Mouse (Mus musculus) midbrain, postnatal 0 days (tissue): ENCODE measurements around the gene Ikzf5. TPM values are rescaled to one million over a fixed set of nuclear protein-coding genes. Genes with fewer than 3 reads are reported as not detected.

ENCODE experiments used
- ATAC-seq: fragments of 200-750 bp; cut with Nextera tagmentation; 2 replicates; pipeline ENCODE4 v1.8.0; 2017; ENCODE audit warnings: moderate number of reproducible peaks, mild to moderate bottlenecking, moderate TSS enrichment, moderate library complexity; ENCODE audit not compliant: low FRiP score
- DNase-seq: peaks from one replicate; pipeline ENCODE4 v3.0.0-alpha.2; 2015; ENCODE audit warnings: low spot score
- H3K27ac ChIP-seq: fragments of 300-500 bp; sonication (generic); 2 replicates; pipeline ENCODE4 v1.5.1; 2014; ENCODE audit warnings: low read depth, mild to moderate bottlenecking, low read length, mixed read lengths
- H3K27me3 ChIP-seq: fragments of 300-500 bp; sonication (generic); 2 replicates; pipeline ENCODE4 v1.6.1; 2014; ENCODE audit warnings: low read length, control low read depth, mixed read lengths; ENCODE audit not compliant: insufficient read depth
- H3K36me3 ChIP-seq: fragments of 300-500 bp; sonication (generic); 2 replicates; pipeline ENCODE4 v1.6.1; 2014; ENCODE audit warnings: low read length, control low read depth, mixed read lengths; ENCODE audit not compliant: insufficient read depth
- H3K4me1 ChIP-seq: fragments of 300-500 bp; sonication (generic); 2 replicates; pipeline ENCODE4 v1.6.1; 2014; ENCODE audit warnings: mild to moderate bottlenecking, control low read depth, antibody characterized with exemption, low read length, mixed read lengths; ENCODE audit not compliant: insufficient read depth
- H3K4me2 ChIP-seq: fragments of 300-500 bp; sonication (generic); 2 replicates; pipeline ENCODE4 v1.6.1; 2014; ENCODE audit warnings: low read depth, mild to moderate bottlenecking, low read length, mixed read lengths; ENCODE audit not compliant: poor library complexity, severe bottlenecking
- H3K4me3 ChIP-seq: fragments of 300-500 bp; sonication (generic); 2 replicates; pipeline ENCODE4 v1.5.1; 2014; ENCODE audit warnings: low read depth, mild to moderate bottlenecking, low read length, moderate library complexity
- H3K9ac ChIP-seq: fragments of 300-500 bp; sonication (generic); replicated peaks from 2 replicates; pipeline ENCODE4 v1.6.1; 2014; ENCODE audit warnings: mild to moderate bottlenecking, low read length, moderate library complexity, mixed read lengths; ENCODE audit not compliant: poor library complexity, severe bottlenecking
- H3K9me3 ChIP-seq: fragments of 300-500 bp; sonication (generic); 2 replicates; pipeline ENCODE4 v1.6.1; 2016; ENCODE audit warnings: low read length, control low read depth
- CTCF ChIP-seq: IDR thresholded peaks from 2 replicates; pipeline ENCODE4 v1.5.1; 2016; ENCODE audit warnings: antibody characterized with exemption, mild to moderate bottlenecking
- WGBS: fragments of 180-500 bp; shearing (Covaris S2); extraction: QIAGEN DNeasy Blood & Tissue Kit; methylation state at CpG from one replicate; pipeline ENCODE4 v1.1.7; 2014; 5-methylcytosine and 5-hydroxymethylcytosine counted together
- polyA plus RNA-seq: library from polyadenylated mRNA; unstranded; fragments of >200 nt; fragmentation: Nextera tagmentation; extraction: Ambion mirVana; gene quantifications from 2 replicates; pipeline ENCODE4 v1.2.1, GENCODE M21; 2015
- total RNA-seq: library from RNA; depleted of rRNA; stranded (reverse); fragments of >200 nt; gene quantifications from 2 replicates; pipeline ENCODE4 v1.2.3, GENCODE M21; 2014; rRNA removed

Gene Ikzf5
- total and polyA plus RNA-seq, 2 experiments from 2014 or later, result 10.8 to 11.8 TPM

DNA sequence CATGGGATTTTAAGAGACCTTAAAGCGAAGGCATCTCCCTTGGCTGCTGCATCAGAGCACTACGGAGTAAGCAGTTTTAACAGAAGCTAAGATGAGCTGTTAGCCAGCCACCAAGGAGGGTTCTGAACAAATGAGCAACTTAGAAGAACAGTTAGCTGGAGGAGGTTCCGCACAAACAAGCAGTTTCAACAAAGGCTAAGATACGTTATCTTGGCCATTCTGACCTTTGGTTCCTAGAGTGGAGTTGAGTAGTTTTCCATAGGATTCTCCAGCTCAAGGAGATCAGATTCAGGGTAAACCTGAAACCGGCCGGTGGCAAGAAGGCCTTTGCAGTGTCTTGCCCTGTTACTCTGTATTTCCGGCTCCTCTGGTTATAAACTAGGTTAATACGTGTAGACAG, 46.2 kb downstream of the Ikzf5 start:
- Histone ChIP-seq H3K27me3 (no peaks in the 10 kb centered on the region), H3K9ac (no peak overlapping the region), H3K4me1 (no peaks in the 10 kb centered on the region), H3K4me2 (no peak overlapping the region), H3K36me3 (no peaks in the 10 kb centered on the region), H3K27ac (no peak overlapping the region), H3K4me3 (no peak overlapping the region), H3K9me3 (no peaks in the 10 kb centered on the region)
- no peak for TF ChIP-seq CTCF
- DNase-seq (no peak), ATAC-seq (no peak)
- WGBS, result 95% methylated on average over 8 of the region's 8 CpGs

GRCm38 (mm10) chr7:131362615-131363300, 47.6 kb downstream of the Ikzf5 start, which contains the start of gene 2310057M21Rik:
Gene 2310057M21Rik (minus strand): TSS chr7:131362759.
- Histone ChIP-seq H3K4me2 (peak within 1 kb of the TSS; percentile 86), H3K4me1 (no peaks in the 10 kb centered on the region), H3K36me3 (no peaks in the 10 kb centered on the region), H3K4me3 (peak within 1 kb of the TSS; percentile 94), H3K27me3 (no peaks in the 10 kb centered on the region), H3K27ac (peak within 1 kb of the TSS; percentile 77), H3K9me3 (no peaks in the 10 kb centered on the region), H3K9ac (peak within 1 kb of the TSS; percentile 90)
- 0 out of 2 replicates have a peak, but pooled peaks have one; percentile 1 for TF ChIP-seq CTCF
- DNase-seq, result peak; percentile 99
- ATAC-seq, result peak; percentile 99
- under 1% methylated on average over 55 of the region's 55 CpGs for WGBS

GRCm38 (mm10) chr7:131362269-131362614, 48.1 kb downstream of the Ikzf5 start:
- peak overlapping the region; percentile 94 for H3K4me3 ChIP-seq
- H3K4me1 ChIP-seq, result no peaks in the 10 kb centered on the region
- H3K27ac ChIP-seq, result peak overlapping the region; percentile 77
- H3K9ac ChIP-seq, result peak overlapping the region; percentile 90
- H3K36me3 ChIP-seq, result peaks cover 3% of the 10 kb centered on the region; the same call in 1 of the 2 replicates
- H3K27me3 ChIP-seq, result no peaks in the 10 kb centered on the region
- H3K9me3 ChIP-seq, result no peaks in the 10 kb centered on the region
- TF ChIP-seq CTCF, result no peak
- ATAC-seq, result peak; percentile 76
- WGBS, result under 1% methylated on average over 35 of the region's 35 CpGs
- DNase-seq, result no peak
- H3K4me2 ChIP-seq, result peak overlapping the region; percentile 86

DNA sequence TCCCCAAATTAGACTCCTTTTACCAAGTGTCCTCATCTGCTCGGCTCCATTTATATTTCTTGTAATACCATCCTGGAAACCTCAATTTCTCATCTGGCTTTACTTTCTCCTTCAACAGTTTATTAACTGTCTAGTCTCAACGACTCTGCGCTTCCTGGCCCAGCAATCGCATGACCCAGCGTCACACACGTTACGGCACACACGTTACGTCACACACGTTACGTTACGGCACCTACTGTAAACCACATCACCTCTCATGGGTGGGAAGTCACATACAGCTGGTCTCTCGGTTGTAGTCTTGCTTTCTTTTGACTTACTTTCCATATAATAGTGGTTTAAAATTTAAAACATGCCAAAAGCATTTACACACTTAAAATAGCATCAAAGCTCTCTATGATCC, 54.2 kb downstream of the Ikzf5 start:
- H3K4me2 ChIP-seq, result no peak overlapping the region
- H3K27ac ChIP-seq, result no peak overlapping the region
- ATAC-seq (no peak), DNase-seq (no peak)
- H3K9ac ChIP-seq, result no peak overlapping the region
- H3K36me3 ChIP-seq, result peaks cover 17% of the 10 kb centered on the region; the same call in 1 of the 2 replicates
- no peak for TF ChIP-seq CTCF
- no peak overlapping the region for H3K4me3 ChIP-seq
- no peaks in the 10 kb centered on the region for H3K4me1 ChIP-seq
- no peaks in the 10 kb centered on the region for H3K9me3 ChIP-seq
- 99% methylated on average over 13 of the region's 13 CpGs for WGBS
- H3K27me3 ChIP-seq, result no peaks in the 10 kb centered on the region

- Histone ChIP-seq H3K4me2 (no peak overlapping the region), H3K27ac (no peak overlapping the region), H3K4me1 (no peaks in the 10 kb centered on the region), H3K36me3 (peaks cover 24% of the 10 kb centered on the region), H3K9ac (no peak overlapping the region), H3K9me3 (no peaks in the 10 kb centered on the region), H3K27me3 (no peaks in the 10 kb centered on the region), H3K4me3 (no peak overlapping the region)
- DNase-seq, result peak; percentile 27
- 70% methylated on average over 7 of the region's 7 CpGs for WGBS
- ATAC-seq, result no peak
- TF ChIP-seq CTCF, result no peak
Measured at GRCm38 (mm10) chr7:131345856-131346541, 64.3 kb downstream of the Ikzf5 start.

Other genes with a start within 250 kb of the Ikzf5 start
- gene 5430419D17Rik, start 236.1 kb downstream of the Ikzf5 start, total RNA-seq, result under 0.01 TPM in 1 of 2 replicates, not detected in the other
- not detected in 2 replicates for gene 5430419D17Rik, start 236.1 kb downstream of the Ikzf5 start, polyA plus RNA-seq
- gene Cuzd1, start 88.2 kb downstream of the Ikzf5 start, total RNA-seq, result not detected in 2 replicates
- 0.06 and 0.07 TPM in 2 replicates for gene Cuzd1, start 88.2 kb downstream of the Ikzf5 start, polyA plus RNA-seq
- gene Fam24b, start 81.0 kb downstream of the Ikzf5 start, total RNA-seq, result not detected in 2 replicates
- not detected in 2 replicates for gene Fam24b, start 81.0 kb downstream of the Ikzf5 start, polyA plus RNA-seq
- not detected in 2 replicates for gene Fam24a, start 76.7 kb downstream of the Ikzf5 start, total RNA-seq
- gene Fam24a, start 76.7 kb downstream of the Ikzf5 start, polyA plus RNA-seq, result 0.66 TPM in 1 of 2 replicates, not detected in the other
- gene 2310057M21Rik, start 47.8 kb downstream of the Ikzf5 start, total RNA-seq, result 16.2 and 28.7 TPM in 2 replicates
- 24.9 and 28.1 TPM in 2 replicates for gene 2310057M21Rik, start 47.8 kb downstream of the Ikzf5 start, polyA plus RNA-seq
- gene Pstk, start 39.4 kb downstream of the Ikzf5 start, total RNA-seq, result 36.6 and 44.5 TPM in 2 replicates
- gene Pstk, start 39.4 kb downstream of the Ikzf5 start, polyA plus RNA-seq, result 54.3 and 55.0 TPM in 2 replicates
- gene Acadsb, start 80 bp upstream of the Ikzf5 start, total RNA-seq, result 36.2 and 47.2 TPM in 2 replicates
- gene Acadsb, start 80 bp upstream of the Ikzf5 start, polyA plus RNA-seq, result 73.2 and 78.7 TPM in 2 replicates
- gene Hmx3, start 132.3 kb upstream of the Ikzf5 start, total RNA-seq, result 0.80 and 0.88 TPM in 2 replicates
- gene Hmx3, start 132.3 kb upstream of the Ikzf5 start, polyA plus RNA-seq, result 0.86 and 1.2 TPM in 2 replicates
- gene Hmx2, start 138.3 kb upstream of the Ikzf5 start, total RNA-seq, result 0.71 and 1.3 TPM in 2 replicates
- gene Hmx2, start 138.3 kb upstream of the Ikzf5 start, polyA plus RNA-seq, result 0.66 and 1.0 TPM in 2 replicates
- gene Bub3, start 149.7 kb upstream of the Ikzf5 start, total RNA-seq, result 101 and 106 TPM in 2 replicates
- 120 and 125 TPM in 2 replicates for gene Bub3, start 149.7 kb upstream of the Ikzf5 start, polyA plus RNA-seq